Mouse (Mus musculus): ENCODE results near the gene Mrpl34.
A peak's percentile ranks its signal among the peaks of the same experiment; 100 is the strongest.

Mrpl34 gene

DNA sequence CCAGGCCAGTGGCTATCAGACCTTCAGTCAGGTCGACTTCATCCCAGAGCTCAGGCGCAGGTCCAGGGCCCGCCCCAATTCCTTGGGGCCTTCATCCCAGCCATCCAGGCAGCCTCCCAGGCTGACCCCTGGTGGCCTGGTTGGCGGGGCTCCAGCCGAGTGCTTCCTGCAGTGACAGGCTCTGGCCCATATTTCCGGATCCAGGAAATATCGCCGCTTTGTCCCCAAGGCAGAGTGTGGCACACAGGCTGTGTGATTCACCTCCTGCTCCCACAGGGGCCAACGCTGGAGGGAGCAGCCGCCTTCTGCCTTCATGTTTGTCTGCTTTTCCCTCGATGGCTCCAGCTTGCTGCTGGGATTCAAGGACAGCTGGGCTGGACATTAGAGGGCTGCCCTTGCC lies 31.7 kb downstream of the Mrpl34 start:
- DNase-seq (ENCODE audit: low read depth), result no peak

DNA sequence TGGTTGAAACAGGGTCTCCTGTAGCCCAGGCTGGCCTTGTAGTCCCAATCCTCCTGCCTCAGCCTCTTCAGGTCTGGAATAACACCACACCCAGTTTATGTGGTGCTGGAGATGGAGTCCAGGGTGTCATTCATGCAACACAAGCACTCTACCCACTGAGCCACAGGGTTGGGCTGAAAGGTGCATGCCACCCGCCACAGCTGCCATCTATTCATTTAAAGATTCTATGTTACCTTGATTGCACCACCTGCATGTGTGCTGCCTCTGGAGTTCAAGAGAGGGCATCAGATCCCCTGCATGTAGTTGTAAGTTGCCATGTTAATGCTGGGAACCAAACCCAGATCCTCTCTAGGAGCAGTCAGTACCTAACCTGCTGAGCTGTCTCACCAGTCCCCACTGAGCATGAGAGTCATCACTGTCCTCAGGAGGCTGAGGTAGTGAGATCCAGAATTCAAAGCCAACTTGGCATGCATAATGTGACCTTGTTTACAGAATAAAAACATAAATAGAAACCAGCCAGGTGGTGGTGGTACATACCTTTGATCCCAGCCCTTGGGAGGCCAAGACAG lies 32.4 kb downstream of the Mrpl34 start:
- no peak for DNase-seq (ENCODE audit: low read depth)

DNA sequence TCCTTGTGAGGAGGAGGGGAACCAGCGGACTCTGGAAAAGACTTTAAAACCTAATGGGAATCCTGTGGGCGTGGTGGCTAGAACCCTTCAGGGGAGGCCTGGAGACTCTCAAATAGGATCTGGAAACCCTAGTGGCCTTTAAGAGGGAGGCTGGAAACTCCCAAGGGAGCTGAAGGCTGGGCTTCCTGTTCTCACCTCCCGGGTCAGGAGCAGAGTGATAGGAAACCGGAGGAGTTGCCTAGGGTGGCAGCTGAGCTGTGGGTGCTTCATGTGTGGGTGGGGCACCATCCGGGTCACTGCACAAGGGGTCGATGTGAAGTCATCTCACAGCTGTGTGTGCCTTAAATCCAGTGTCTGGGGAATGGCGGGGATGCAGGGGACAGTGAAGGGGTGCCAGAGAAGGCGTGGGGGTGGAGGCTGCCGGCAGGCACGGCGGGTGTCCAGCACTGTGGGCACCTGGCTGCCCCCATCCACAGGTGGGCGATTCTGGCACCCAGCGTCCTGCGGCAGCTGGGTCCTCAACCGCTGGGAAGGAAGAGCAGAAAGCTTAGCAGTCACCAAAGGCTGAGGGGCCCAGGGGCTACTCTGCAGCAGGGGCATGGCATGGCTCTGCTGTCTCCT lies 33.2 kb downstream of the Mrpl34 start:
- no peak for DNase-seq (ENCODE audit: low read depth)

DNA sequence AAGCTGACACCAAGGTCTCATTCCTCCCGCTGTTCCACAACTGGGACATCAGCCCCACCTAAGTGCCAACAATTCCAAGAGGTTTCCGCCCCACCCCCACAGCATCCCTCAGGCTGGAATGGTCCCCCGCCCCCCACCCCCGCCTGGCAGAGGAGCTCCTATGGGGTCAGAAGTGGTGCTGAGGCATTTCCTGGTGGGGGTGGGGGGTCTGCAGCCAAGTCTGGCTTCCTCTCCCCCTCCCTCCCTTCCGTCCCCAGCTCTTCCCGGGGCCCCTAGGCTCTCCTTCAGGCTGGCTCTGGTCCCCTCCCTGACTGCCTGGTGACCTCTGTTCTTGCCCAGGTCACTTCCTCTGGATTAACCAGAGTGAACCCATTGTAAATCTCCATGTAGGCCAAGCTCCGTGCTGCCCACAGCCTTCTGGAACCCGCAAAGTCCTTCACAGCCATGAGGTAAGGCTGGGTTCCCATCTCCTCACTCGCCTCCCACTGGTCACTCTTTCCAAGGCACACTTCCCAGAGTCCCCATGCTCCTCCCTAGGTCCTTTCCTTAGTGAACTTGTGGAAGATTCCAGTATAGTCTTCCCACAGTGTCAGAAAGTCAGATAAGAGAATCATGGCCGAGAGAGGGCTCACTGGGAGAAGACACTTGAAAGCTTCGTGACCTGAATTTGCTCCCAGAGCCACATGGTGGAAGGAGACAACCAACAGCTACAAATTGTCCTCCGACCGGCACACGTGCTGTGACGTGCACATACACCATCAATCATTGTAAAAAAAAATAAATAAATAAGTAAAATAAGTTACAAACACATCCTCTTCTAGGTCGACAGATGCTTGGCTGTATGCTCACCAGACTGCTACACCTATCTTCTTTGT lies 34.3 kb downstream of the Mrpl34 start:
- no peak for DNase-seq (ENCODE audit: low read depth)

DNA sequence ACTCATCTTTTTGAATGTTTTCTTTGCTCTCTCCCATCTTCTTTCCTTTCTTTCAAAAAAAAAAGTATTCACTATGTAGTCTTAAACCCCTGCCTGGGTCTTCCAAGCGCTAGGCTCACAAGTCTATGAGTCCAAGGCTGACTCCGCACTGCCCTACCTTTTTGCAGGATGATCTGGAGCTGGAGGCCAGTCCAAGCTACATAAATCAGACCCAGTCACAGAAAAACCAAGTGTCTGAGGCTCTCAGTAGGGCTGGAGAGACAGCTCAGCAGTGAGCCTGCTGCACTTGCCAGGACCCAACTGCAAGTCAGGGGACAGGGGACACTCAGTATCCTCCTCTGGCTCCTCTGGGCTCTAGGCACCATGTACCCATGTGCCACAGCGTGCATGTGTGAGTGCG lies 39.6 kb downstream of the Mrpl34 start:
- no peak for DNase-seq (ENCODE audit: low read depth)

DNA sequence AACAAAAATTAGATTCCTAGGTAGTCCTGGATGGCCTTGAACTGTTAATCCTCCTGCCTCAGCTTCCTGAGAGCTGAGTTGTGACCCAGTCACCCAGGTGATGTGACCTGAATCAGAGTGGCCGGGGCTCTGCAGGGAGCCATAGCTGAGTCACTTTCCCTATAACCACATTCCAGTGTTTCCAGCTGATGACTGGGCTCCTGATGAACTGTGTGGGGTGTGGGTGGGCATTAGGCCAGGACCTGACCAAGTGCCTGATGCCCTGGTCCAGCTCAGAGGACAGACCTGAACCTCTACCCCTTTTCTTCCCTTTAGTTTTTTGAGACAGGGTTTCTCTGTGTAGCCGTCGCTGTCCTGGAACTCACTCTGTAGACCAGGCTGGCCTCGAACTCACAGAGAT lies 40.6 kb downstream of the Mrpl34 start:
- no peak for DNase-seq (ENCODE audit: low read depth)

DNA sequence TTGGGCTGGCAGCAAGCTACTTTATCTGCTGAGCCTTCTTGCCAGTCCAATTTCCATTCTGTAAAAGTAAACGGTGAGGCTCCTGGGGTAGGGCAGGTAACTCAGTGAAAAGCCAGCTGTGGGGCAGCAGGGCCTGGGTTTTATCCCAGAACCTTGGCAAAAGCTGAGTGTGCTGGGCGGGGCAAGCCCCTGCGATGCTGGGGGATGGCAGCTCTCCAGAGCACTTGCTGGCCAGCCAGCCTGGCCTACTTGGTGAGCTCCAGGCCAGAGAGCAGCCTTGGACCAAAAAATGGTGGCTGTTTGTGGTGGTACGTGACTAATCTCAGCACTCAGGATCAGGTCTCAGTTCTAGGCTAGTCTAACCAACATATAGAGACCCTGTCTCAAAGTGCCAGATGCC lies 41.2 kb downstream of the Mrpl34 start:
- DNase-seq (ENCODE audit: low read depth), result no peak

DNA sequence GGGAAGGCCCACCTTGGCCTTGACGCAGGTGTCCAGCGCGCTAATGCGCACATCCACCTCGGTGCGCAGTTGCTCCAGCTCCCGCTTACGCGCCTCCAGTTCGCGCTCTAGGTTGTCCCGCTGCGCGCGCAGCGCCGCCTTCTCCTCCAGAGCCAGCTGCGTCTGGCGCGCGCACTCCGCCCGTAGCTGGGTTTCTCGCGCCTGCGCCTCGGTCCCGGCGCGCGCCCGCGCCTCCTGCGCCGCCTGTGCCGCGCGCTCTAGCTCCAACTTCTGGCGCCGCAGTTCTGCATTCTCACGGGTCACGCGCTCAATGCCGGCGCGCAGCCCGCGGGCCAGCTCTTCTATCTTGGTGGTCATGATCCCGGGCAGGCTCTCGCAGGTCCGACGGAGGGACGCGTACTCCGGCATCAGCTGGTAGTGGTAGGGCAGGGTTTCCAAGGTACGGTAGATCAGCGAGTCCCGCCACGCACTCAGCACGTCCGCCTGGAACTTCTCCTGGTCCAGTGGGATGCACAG lies 42.9 kb downstream of the Mrpl34 start:
- DNase-seq (ENCODE audit: low read depth), result peak; percentile 65

DNA sequence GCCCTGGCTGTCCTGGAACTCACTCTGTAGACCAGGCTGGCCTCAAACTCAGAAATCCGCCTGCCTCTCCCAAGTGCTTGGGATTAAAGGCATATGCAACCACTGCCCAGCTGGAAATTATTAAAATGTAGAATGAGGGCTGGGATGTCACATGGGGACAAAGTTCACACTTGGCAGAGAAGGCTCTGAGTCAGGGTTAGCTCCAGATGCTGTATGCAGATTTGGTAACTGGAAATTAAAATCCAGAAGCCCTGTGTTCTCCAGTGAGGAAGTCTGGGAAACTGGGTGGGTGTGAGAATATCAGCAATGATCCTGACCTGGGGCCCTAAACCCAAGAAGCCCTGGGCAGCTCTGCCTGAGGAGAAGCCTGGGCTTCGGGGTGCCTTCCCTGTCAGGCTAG lies 44.6 kb downstream of the Mrpl34 start:
- DNase-seq (ENCODE audit: low read depth), result no peak

DNA sequence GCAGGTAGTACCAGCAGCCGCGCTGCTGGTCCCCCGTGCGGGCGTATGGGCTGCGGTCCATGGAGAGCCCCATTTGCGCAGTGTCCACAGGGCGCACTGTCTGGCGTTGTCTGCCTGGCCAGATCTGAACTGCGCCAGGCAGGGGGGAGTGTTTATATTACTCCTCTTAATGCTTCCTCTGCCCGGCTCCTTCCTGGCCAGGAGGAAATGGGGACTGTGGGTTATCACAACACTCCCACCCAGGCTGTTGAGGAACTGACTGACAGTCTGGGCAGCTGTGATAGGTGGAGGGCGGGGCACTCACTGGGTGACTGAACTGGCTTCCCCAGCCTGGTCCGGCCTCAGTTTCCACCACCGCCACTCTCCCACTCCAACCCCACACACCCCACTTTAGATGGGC lies 46.9 kb downstream of the Mrpl34 start, which contains the start of gene Plvap:
Gene Plvap, minus strand, starts transcription at position 109 of the 400 bp plus-strand sequence.
- DNase-seq (ENCODE audit: low read depth), result peak; percentile 52

DNA sequence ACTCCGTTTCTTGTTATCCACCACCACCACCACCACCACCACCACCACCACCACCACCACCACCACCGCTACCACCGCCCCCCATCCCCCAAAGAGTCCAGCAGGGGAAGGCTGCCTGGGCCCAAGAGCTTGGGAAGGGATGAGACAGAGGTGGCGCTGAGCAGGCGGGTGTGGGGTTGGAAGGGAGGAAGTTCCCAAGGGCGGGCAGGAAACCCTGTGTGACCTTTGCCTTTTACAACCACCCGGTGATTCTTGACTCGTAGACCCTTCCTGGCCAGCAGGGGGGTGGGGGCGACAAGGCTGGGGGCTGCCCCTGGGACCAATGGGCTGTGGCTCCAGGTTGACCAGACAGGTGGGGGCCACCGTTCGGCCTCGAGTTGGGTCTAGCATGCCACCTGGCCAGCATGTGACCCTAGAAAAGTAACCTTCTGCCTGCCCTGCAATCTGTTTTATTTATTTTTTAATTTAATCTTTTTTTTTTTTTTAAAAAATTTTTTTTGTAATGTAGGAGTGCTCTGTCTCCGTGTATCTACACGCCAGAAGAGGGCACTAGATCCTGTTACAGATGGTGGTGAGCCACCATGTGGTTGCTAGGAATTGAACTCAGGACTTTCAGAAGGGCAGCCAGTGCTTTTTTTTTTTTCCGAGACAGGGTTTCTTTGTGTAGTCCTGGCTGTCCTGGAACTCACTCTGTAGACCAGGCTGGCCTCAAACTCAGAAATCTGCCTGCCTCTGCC lies 48.4 kb downstream of the Mrpl34 start:
- DNase-seq (ENCODE audit: low read depth), result no peak

DNA sequence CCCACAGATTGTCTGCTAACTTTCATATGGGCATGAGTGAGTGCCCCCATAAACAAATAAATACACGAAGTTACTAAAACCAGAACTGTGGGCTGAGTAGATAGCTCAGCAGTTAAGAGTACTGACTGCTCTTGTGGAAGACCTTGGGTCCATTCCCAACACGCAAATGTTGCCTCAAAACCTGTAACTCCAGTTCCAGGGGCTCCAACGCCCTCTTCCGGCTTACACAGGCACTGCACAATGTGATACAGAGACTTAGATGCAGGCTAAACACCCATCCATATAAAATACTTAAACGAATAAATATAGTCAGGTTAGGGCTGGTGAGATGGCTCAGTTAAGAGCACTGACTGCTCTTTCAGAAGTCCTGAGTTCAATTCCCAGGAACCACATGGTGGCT lies 50.3 kb downstream of the Mrpl34 start:
- no peak for DNase-seq (ENCODE audit: low read depth)

Measured in c-Kit-positive CD71-negative TER-119-negative erythroid progenitor cells, embryonic 14.5 days (primary cell).